Mouse (Mus musculus) adrenal gland, postnatal 36 days (tissue): ENCODE results near the gene Aspscr1. TPM values are rescaled to one million over a fixed set of nuclear protein-coding genes. Genes with fewer than 3 reads are reported as not detected.
"Not testable (repeated sequence)": the region's sequence is repeated elsewhere in the genome, so short reads cannot be mapped to it uniquely, and the experiment has no call there.

ENCODE experiments used
- DNase-seq, 2 experiments: peaks; one replicate each; pipeline ENCODE4 v3.0.0; 2021; ENCODE audit warnings: mixed read lengths in 1 of 2
- total RNA-seq, 2 experiments: library from RNA; stranded (reverse); gene quantifications; 2 replicates each; pipeline ENCODE4 v1.2.3; 2021

Aspscr1 gene
- total RNA-seq, 2 experiments from 2014 or later: 71.1 to 95.1 TPM

DNA sequence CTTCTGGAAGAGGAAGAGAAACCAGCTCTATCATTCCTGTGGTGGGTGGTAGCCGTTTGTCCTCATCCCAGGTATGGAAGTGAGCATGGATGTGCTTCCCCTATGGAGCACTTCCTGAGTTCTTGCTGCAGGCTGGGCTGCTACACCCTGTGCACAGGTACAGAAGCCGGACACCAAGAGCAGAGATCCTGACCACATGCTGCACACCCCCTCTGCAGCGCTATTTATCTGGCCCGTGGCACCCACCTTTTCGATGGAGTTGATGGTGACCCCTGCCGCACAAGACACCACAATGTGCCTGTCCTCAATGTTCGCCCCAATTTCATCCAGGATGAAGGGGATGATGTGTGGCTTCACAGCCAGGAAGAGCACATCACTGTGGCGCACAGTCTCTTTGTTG, 30.9 kb upstream of the Aspscr1 start:
- no peak for DNase-seq

DNA sequence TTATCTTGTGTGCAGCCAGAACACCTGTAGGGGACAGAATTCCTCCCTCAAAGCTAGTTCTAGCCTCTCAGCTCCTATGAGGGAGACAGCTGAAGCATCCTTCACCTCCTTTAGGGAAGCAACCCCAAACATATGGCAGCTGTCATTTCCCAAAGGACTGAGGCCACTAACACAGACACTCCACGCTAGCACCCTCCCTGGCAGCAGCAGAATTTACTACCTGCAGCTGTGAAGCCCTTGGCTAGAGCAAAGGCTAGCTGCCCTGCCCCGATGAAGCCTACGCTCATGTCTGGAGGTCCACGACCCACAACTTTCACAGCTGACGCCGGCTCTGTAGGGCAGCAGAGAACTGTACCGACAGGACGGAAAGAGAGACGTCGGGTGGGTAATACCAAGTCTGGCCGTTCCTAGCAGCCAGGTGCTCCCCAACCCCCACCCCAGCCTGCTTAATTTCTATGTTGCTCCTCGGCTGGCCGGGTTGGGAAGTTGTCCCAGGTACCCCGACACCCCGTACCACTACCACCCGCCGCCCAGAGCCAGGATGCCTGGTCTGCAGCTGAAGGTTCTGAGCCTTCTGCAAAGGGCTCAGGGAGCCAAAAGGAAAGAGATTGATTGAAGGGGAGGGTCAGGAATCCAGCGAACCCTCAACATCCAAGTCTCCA, 29.7 kb upstream of the Aspscr1 start:
- peak in 1 of 2 experiments; percentile 29 for DNase-seq

DNA sequence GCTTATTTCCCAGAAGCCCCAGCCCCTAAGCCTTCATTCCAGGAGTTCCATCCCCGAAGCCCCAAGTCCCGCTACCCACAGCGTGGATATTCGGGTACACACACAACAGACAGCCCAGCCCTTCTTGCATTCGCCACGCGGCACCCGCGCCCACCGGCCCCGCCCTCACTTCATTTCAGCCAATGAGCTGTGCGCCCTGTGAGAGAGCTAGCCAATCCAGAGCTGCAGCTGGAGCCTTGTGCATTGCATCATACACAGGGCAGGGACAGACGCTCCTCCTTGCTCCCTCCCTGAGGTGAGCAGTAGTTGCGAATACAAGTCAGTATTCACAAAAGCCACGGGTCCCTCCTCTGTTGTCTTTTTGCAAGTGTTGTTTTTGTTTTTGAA, 29.2 kb upstream of the Aspscr1 start, which contains the start of gene Pycr1:
Pycr1 (minus strand) TSS at position 169 of the 387 bp plus-strand sequence.
- DNase-seq: peak; percentile 96

GRCm38 (mm10) chr11:120647047-120647830, 25.5 kb upstream of the Aspscr1 start:
- no peak for DNase-seq

DNA sequence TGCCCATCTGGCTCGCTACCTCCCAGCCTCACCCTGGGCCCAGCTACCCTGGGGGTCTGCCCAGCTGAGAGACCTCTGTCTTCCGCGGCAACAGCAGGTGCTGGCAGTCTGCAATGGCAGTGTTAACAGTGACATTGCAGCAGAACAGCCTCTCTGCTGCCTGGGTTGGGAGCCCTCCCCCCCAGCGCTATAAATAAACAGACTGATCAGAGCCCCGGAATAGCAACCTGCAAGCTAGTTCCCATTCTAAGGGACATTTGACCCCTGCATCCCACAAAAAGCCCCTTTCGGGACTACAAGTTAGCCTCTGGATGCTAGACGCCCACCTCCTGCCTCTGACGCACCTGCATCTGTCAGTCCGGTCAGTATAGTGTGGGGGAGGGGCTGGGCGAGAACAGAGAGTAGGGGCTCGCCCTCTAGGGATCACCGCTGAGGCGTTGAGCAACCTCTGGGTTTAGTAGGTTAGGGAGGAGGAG, 24.7 kb upstream of the Aspscr1 start, which contains the start of gene Myadml2:
Myadml2 (minus strand) TSS at position 158 of the 476 bp plus-strand sequence.
- peak in 1 of 2 experiments; percentile 38 for DNase-seq

GRCm38 (mm10) chr11:120651872-120652271, 20.9 kb upstream of the Aspscr1 start:
- DNase-seq: no peak

- no peak for DNase-seq
Measured at GRCm38 (mm10) chr11:120654741-120655140, 18.0 kb upstream of the Aspscr1 start.

- no peak for DNase-seq
Measured at GRCm38 (mm10) chr11:120657301-120657700, 15.5 kb upstream of the Aspscr1 start.

DNA sequence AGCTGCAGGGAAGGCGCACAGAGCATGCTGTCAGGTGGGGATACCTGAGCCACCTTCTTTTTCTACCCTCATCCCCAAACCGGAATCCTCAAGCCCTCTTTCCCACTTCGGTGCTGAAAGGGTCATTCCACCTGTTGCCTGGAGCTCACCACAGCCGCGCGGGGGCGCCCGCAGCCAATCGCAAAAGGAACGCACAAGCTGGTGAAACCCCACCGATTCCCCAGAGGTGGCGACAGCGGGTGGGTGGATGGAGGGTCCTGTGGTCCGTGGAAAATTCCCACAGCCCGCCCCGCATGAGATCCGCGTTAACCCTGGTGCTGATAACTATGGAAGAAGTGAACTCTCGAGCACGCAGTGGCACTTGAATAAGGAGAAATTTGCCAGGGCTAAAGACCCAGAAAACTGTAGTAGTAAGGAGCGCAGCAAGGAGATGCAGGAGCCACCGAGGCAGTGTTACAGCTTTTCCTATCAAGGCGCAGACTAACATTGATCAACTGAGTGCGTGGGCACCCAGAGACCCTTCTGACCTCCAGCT, 13.8 kb upstream of the Aspscr1 start:
- peak; percentile 90 to 95 for DNase-seq

DNA sequence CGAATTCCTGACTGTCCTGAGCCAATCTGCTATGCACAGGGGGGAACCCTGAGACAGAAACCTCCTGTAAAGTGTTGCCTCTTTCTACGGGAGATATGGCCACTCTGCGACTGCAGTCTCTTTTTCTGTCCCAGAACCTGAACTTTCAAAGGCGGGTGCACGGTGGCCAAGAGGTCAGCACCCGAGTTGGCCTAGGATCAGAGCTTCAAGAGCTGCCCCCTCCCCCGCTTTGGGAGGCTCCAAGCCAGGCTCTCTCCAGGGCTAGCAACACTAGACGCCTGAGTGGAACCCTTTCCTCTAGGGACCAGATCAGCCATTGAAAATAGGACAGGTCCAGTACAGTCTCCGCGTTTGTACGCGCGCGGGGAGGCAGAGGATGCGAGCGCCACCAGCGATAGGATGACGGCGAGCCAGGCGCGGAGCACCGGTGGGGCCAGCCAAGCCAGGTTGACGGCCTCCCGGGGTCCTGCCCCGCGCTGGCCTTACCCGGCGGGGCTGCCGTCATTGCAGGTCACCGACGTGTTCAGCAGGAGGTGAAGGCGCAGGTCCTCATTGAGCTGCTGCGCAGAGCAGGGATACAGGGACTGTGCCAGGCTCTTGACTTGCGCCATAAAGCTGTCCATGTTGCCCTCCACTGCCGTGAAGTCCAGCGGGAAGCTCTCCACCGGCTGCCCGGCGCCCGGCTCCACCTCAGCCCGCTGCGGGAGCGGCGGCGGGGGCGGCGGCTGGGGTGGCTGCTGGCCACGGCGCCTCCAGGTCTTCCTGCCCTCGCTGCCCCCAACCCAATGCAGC, 13.1 kb upstream of the Aspscr1 start:
- peak; percentile 23 to 35 for DNase-seq

DNA sequence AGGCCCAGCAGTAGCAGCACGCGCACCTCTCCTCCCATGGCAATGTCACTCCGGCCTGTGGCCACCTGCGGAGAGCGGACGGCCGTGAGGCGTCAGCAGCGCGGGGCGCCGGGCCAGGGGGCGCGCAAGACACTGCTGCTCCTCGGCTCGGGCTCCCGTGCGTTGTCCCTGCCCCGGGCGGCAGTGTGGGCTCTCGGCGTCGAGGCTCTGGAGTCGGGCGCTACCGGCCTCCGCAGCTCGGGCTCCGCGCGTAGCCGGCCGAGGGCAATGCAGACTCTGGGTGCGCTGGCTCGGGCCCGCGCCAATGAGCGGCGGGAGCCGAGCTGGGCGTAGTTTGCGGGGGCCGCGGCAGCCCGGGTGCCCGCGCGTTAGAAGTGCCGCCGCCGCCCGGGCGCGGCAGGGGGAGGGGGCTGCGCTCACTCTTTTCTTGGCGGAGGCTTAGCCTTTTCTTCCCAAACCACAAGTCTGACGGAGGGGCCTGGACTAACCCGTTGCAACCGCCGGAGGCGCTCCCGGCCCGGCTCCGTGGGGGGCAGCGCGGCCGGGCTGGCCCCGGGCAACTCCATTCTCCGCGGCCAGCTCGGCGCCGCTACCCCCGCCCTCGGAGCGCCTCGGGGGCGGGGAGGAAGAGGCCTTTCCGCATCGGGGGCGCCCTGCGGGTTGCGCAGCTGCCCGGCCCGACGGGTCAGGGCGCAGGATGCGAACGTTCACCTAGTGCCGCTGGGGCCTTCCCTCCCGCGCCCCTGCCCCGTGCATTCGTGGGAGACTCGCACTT, 12.3 kb upstream of the Aspscr1 start:
- DNase-seq: peak; percentile 50 to 70

DNA sequence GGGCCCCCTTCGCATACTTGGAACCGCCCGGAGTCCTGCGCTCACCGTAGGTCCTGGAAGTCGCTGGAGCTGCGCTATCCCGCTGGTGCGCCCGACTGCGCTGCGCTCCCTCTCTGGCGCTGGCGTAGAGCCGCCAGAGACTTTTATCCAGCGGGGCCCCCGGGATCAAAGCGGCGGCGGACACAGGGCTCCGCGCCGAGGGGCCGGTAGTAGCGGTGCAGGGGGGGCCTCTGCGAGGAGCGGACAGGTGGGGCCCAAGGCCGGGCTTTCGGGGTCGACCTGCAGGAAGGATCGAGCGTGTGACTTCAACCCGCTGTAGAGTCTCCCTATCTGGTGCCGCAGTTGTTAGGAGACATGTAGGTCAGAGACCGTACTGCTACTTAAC, 11.7 kb upstream of the Aspscr1 start, which contains the start of gene Notum:
Notum (minus strand) TSS at position 100 of the 385 bp plus-strand sequence.
- DNase-seq: peak in 1 of 2 experiments; percentile 31

DNA sequence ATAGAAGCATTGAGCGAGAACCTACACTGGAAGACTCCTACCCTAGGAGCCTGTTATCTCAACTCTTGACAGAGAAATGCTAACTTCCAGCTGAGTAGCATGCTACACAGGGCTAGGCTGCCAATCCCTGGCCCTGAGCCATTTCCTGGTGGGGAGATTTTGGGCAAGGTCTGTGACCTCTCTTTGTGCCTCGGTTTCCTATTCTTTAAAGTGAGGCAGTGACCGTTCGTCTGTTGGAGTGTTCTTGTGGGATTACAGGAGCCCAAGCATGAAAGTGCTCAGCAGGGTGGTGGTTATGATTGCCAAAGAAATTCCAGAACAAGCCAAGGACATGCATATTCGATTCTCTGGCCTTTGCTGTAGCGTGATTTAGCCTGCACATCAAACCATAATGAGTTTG, 10.0 kb upstream of the Aspscr1 start:
- DNase-seq: peak in 1 of 2 experiments; percentile 26

- no peak for DNase-seq
Measured at GRCm38 (mm10) chr11:120663714-120664113, 9.1 kb upstream of the Aspscr1 start.

- DNase-seq: no peak
Measured at GRCm38 (mm10) chr11:120665406-120665805, 7.4 kb upstream of the Aspscr1 start.

- no peak for DNase-seq
Measured at GRCm38 (mm10) chr11:120666617-120667016, 6.2 kb upstream of the Aspscr1 start.

DNA sequence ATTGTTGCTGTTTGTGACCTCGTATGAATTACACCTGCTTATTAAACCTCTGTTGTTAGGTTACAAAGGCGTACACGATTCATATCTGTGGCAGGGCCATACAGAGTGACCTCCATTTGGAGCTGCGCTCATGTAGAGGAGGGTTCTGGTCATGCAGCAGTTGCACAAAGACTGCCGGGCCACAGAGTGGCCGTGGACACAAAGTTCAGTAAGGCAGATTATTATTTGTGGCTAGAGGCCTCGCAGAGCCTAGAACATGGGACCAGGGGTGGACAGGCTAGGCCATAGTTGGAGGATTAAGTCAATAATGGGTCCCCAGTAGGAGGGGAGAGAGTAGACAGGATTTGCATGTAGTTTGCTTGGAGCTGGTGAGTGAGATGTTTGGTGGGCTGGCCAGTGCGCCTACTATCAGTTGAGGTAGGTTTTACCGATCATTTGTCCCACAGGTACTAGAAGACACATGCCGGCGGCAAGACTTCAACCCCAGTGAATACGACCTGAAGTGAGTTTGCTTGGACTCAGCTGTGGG, 885 bp downstream of the Aspscr1 start:
- no peak for DNase-seq

DNA sequence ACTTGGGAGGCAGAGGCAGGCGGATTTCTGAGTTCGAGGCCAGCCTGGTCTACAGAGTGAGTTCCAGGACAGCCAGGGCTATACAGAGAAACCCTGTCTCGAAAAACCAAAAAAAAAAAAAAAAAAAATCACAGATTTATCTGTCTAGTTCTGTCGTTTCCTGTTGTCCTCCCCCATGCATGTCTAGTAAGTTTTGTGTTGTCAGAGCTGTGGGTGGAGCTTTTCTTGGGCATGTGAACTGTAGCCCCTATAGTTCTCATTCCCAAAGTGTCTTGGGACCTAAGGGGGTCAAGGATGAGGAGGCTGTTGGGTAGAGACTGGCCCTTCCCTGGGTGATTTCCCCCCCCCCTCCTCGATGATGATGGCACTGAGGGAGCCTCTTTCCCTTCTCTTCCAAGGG, 3.1 kb downstream of the Aspscr1 start:
- not testable (repeated sequence) for DNase-seq

GRCm38 (mm10) chr11:120676951-120677350, 4.2 kb downstream of the Aspscr1 start:
- DNase-seq: peak; percentile 44 to 62

GRCm38 (mm10) chr11:120679909-120680308, 7.1 kb downstream of the Aspscr1 start:
- no peak for DNase-seq

DNA sequence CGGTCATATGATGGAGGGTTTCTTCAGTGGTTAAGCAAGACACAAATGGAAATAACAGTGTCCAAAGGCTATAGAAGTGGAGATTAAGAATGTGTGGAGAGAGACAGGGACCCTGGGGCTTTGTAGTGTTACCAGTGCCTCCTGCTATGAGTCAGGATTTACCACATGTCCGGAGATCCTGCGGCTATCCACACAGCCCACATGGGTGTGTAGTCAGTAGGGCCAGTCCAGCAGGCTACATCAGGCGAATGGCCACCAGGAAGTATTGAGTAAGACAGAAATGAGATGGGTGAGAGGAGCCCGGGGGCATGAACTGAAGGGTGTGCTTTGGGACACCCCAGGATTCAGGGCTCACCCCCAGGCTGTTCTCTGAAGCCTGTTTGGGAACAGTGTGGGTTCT, 9.9 kb downstream of the Aspscr1 start:
- no peak for DNase-seq
